Mouse (Mus musculus) hindbrain, embryonic 10.5 days (tissue): ENCODE data around the gene Nus1. TPM values are rescaled to one million over a fixed set of nuclear protein-coding genes. Genes with fewer than 3 reads are reported as not detected.
A peak's percentile ranks its signal among the peaks of the same experiment; 100 is the strongest.

Source experiments
- DNase-seq: peaks from one replicate; pipeline ENCODE4 v3.0.0-alpha.2; 2017; ENCODE audit warnings: low spot score
- H3K27ac ChIP-seq: fragments of 300-500 bp; sonication (generic); 2 replicates; pipeline ENCODE4 v1.5.1; 2016; ENCODE audit warnings: mild to moderate bottlenecking, moderate library complexity
- H3K27me3 ChIP-seq: fragments of 300-500 bp; sonication (generic); 2 replicates; pipeline ENCODE4 v1.6.1; 2016; ENCODE audit warnings: mild to moderate bottlenecking; ENCODE audit not compliant: poor library complexity, insufficient read depth, severe bottlenecking
- H3K36me3 ChIP-seq: fragments of 300-500 bp; sonication (generic); 2 replicates; pipeline ENCODE4 v1.6.1; 2016; ENCODE audit warnings: mild to moderate bottlenecking, moderate library complexity
- H3K4me1 ChIP-seq: fragments of 300-500 bp; sonication (generic); replicated peaks from 2 replicates; pipeline ENCODE4 v1.6.1; 2016; ENCODE audit warnings: mild to moderate bottlenecking
- H3K4me3 ChIP-seq: fragments of 300-500 bp; sonication (generic); 2 replicates; pipeline ENCODE4 v1.5.1; 2016; ENCODE audit warnings: mild to moderate bottlenecking, moderate library complexity
- H3K9me3 ChIP-seq: fragments of 300-500 bp; sonication (generic); 2 replicates; pipeline ENCODE4 v1.6.1; 2016; ENCODE audit warnings: mild to moderate bottlenecking, moderate library complexity
- WGBS: fragments of 180-500 bp; shearing (Covaris S2); methylation state at CpG from one replicate; pipeline ENCODE4 v1.1.7; 2016; 5-methylcytosine and 5-hydroxymethylcytosine counted together
- polyA plus RNA-seq: library from polyadenylated mRNA; unstranded; fragments of >200 nt; fragmentation: Nextera tagmentation; extraction: Ambion mirVana; gene quantifications from 2 replicates; pipeline ENCODE4 v1.2.1, GENCODE M21; 2016

Nus1 gene
- polyA plus RNA-seq, 1 experiment from 2014 or later: 11.0 TPM

DNA sequence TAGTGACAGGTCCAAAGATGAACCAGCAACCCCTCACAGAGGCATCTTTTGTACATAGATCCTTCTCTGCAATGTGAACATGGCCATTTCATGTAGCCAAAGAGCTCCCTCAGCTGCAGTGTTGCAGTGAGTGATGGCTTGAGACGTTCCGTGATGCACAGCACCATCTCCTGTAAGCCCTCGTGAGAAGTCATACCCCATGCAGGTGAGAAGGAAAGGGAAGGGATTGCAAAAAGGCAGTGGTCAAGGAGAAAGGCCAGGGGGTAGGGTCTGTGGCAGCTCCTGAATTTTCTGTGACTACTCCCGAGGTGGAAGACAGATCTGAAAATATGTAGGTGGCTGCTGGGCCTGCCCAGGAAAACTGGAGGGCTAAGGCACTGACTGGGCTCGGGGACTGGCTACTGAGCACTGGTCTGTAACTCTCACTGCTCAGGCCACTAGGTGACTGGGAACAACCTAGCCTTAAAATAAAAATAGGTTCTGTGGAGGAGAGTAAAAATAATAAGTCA, 28.4 kb upstream of the Nus1 start, which contains the start of gene Nepn:
Gene Nepn (plus strand): TSS at position 51 of the 509 bp plus-strand sequence.
- Histone ChIP-seq H3K27me3 (no peaks in the 10 kb centered on the region), H3K4me1 (no peaks in the 10 kb centered on the region), H3K36me3 (no peaks in the 10 kb centered on the region), H3K27ac (no peak within 1 kb of the TSS), H3K9me3 (no peaks in the 10 kb centered on the region), H3K4me3 (no peak within 1 kb of the TSS)
- no peak for DNase-seq
- 76% methylated on average over 5 of the region's 5 CpGs for WGBS

DNA sequence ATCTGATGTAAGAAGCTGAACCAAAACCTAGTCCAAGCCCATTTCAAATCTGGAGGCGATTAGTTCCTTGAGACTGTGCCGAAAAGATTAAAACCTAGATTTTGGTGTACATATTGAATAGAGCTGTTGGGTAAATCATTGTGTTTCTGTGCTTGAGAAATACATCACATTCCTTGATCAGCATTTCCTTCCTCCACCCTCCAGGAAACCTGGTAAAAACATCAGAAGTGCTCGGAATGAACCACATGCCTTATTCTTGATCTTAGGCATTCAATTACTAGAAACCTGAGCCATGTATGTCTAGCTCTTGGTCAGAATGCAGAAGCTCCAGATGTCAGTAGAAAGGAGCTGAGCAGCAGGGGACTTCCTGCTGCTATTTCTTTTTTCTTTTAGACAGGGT, 27.9 kb upstream of the Nus1 start:
- Histone ChIP-seq H3K4me3 (no peak overlapping the region), H3K9me3 (no peaks in the 10 kb centered on the region), H3K36me3 (no peaks in the 10 kb centered on the region), H3K27ac (no peak overlapping the region), H3K4me1 (no peaks in the 10 kb centered on the region), H3K27me3 (no peaks in the 10 kb centered on the region)
- no peak for DNase-seq
- 74% methylated on average over 3 of the region's 3 CpGs for WGBS

DNA sequence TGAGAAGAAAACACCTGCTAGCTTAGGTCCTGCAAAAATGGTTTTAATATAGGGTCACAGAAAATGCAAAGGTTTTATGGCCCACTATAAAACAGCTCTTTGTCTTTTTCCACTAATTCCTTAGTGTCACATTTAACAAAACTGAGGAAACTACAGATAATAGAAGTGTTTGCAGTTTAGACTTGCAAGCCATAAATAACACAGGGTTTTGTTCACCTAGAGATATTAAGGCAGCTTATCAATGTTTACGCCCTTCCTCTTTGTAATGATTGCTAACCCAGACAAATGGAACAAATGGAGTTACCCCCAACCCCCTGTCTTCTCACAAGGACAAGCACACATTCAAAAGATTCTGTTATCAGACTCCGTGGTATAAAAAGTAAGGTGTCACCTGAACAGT, 26.1 kb upstream of the Nus1 start:
- H3K4me1 ChIP-seq: no peaks in the 10 kb centered on the region
- no peak overlapping the region for H3K27ac ChIP-seq
- H3K36me3 ChIP-seq: no peaks in the 10 kb centered on the region
- no peaks in the 10 kb centered on the region for H3K9me3 ChIP-seq
- H3K27me3 ChIP-seq: no peaks in the 10 kb centered on the region
- WGBS: 79% methylated on average over 2 of the region's 2 CpGs
- H3K4me3 ChIP-seq: no peak overlapping the region
- DNase-seq: no peak

DNA sequence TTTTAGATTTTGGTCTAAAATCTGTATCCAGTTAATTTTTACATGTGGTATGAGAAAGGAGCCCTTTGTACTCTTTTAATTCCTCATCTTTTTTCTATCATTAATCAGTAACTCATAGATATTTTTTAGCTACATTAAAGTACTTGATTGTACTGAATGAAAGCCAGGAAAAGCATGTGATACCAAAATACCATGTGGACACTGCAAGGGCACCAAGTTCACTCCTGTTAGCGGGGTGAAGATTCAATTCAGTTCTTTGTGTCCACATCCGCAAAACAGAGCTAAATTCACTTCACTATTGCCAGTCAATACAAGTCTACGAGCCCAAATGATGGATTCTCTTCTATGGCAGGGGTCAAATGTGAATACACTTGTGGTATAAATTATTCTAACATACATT, 20.7 kb upstream of the Nus1 start:
- Histone ChIP-seq H3K4me3 (no peak overlapping the region), H3K4me1 (no peaks in the 10 kb centered on the region), H3K27me3 (no peaks in the 10 kb centered on the region), H3K27ac (no peak overlapping the region), H3K9me3 (no peaks in the 10 kb centered on the region), H3K36me3 (no peaks in the 10 kb centered on the region)
- DNase-seq: no peak
- WGBS: 87% methylated on average over 3 of the region's 3 CpGs

DNA sequence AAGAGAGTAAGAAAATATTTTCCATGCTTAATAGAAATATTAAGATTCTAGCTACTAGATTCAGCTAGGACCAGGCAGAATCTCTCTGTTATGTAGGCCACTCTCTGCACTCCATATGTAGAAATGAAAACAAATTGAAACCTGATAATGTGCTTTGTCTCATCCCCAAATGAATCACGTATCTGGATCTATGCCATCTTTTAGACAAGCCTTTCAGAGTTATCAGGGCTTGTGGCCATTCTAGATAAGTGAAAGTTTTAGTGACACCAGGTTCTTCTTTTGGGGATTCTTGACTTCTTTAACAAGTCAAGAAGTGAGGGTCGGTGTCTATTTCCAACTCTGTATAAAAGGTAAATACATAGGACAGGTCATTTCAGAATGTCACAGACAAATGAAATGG, 18.6 kb upstream of the Nus1 start:
- Histone ChIP-seq H3K27ac (no peak overlapping the region), H3K4me1 (no peaks in the 10 kb centered on the region), H3K4me3 (no peak overlapping the region), H3K36me3 (no peaks in the 10 kb centered on the region), H3K27me3 (no peaks in the 10 kb centered on the region), H3K9me3 (no peaks in the 10 kb centered on the region)
- 88% methylated on average over 2 of the region's 2 CpGs for WGBS
- no peak for DNase-seq

DNA sequence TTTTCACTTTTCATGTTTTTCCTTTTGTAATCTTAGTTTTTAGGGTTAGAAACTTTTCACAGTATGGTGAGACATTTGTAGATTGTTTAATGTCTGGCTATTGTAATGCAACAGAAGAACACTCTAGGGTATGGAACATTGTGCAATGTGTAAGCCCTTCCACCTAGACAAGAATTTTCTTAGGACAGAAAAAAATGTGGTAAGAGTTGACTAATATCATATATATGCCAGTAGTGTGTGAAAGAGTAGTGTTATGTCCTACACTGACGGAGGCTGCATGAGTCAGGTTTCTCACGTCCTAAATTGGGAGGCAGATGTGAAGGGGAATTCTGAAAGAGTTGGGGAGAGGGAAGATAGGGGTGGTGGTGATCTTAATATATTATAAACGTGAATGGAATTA, 17.6 kb upstream of the Nus1 start:
- Histone ChIP-seq H3K36me3 (no peaks in the 10 kb centered on the region), H3K27ac (no peak overlapping the region), H3K9me3 (no peaks in the 10 kb centered on the region), H3K4me1 (no peaks in the 10 kb centered on the region), H3K4me3 (no peak overlapping the region), H3K27me3 (no peaks in the 10 kb centered on the region)
- WGBS: 69% methylated on average over 3 of the region's 3 CpGs
- no peak for DNase-seq

DNA sequence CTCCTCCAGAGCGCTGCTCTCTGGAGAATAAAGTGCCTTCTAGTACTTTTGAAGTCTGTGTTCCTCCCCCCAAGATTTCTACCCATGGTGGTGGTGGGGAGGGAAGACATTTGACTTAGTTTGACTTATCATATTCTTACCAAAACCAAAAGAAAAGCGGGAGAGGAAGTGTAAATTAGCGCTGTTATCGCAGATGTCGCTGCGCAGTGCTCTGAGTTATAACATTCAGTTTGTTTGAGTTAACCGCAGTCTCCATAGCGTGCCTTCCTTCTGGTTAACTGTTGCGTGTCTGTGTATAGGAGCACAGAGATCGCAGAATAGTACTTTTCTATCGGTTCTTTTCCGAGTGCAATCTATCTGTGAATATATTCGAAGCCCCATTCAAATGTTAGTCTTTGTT, 12.2 kb upstream of the Nus1 start:
- H3K4me3 ChIP-seq: no peak overlapping the region
- H3K4me1 ChIP-seq: no peaks in the 10 kb centered on the region
- no peak overlapping the region for H3K27ac ChIP-seq
- no peaks in the 10 kb centered on the region for H3K36me3 ChIP-seq
- no peaks in the 10 kb centered on the region for H3K9me3 ChIP-seq
- H3K27me3 ChIP-seq: no peaks in the 10 kb centered on the region
- DNase-seq: no peak
- 92% methylated on average over 13 of the region's 13 CpGs for WGBS

DNA sequence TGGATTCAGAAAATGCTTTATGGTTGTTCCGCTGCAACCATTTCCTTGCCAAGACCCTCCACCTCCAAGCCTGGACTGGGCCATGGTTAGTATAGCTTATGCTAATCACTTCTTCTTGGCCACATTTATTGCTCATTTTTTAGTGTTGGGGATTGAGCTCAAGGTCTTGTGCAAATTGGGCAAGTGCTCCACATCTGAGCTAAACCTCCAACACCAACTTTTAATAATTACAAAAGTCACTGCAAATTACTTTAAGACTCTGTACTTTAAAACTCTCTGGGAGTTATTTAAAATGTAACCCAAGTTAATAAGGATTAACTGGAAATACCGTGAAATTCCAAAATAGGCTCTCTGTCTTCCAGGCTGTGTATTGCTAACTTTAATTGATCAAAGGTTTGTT, 9.8 kb upstream of the Nus1 start:
- 94% methylated on average over 2 of the region's 2 CpGs for WGBS
- Histone ChIP-seq H3K27me3 (no peaks in the 10 kb centered on the region), H3K27ac (no peak overlapping the region), H3K36me3 (no peaks in the 10 kb centered on the region), H3K9me3 (no peaks in the 10 kb centered on the region), H3K4me3 (no peak overlapping the region), H3K4me1 (no peaks in the 10 kb centered on the region)
- DNase-seq: no peak

DNA sequence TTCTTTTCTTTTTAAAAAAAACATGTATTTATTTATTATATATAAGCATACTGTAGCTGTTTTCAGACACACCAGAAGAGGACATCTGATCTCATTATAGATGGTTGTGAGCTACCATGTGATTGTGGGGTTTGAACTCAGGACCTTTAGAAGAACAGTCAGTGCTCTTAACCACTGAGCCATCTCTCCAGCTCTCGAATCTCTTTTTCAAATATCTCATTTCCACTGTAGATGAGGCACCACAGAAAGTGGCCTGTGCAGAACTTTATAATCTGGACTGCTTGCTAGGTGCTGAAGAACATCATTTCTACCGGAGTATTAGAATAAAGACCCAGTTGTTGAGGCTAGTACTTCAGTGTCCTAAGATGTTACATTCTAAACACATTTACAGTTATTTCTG, 2.3 kb upstream of the Nus1 start:
- Histone ChIP-seq H3K36me3 (no peaks in the 10 kb centered on the region), H3K4me1 (peaks cover 17% of the 10 kb centered on the region), H3K27me3 (no peaks in the 10 kb centered on the region), H3K9me3 (no peaks in the 10 kb centered on the region), H3K4me3 (no peak overlapping the region), H3K27ac (no peak overlapping the region)
- WGBS: 86% methylated on average over 2 of the region's 2 CpGs
- DNase-seq: no peak

DNA sequence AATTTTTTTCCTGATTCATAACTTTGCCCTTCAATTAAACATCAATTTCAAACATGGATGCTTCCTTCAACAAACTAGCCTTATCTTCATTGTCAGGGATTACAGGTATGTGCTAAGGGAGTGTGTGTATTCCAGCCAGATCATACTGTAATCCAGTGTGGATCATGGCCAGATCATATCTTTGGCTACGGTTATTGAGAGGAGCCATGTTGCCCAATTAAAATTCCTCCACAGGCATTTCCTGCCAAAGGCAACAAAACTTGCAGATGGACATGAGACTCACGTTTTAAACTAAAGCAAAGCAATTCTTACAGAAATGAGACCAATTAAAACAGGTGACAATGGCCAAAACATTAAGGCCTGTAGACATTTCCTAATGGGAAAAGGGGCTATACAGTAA, 889 bp upstream of the Nus1 start:
- Histone ChIP-seq H3K36me3 (peaks cover 7% of the 10 kb centered on the region; the same call in 1 of the 2 replicates), H3K4me3 (peak overlapping the region; percentile 93), H3K4me1 (peaks cover 17% of the 10 kb centered on the region), H3K27ac (peak overlapping the region; percentile 96; the same call in 1 of the 2 replicates), H3K9me3 (no peaks in the 10 kb centered on the region), H3K27me3 (no peaks in the 10 kb centered on the region)
- WGBS: 84% methylated on average over 2 of the region's 2 CpGs
- DNase-seq: no peak

DNA sequence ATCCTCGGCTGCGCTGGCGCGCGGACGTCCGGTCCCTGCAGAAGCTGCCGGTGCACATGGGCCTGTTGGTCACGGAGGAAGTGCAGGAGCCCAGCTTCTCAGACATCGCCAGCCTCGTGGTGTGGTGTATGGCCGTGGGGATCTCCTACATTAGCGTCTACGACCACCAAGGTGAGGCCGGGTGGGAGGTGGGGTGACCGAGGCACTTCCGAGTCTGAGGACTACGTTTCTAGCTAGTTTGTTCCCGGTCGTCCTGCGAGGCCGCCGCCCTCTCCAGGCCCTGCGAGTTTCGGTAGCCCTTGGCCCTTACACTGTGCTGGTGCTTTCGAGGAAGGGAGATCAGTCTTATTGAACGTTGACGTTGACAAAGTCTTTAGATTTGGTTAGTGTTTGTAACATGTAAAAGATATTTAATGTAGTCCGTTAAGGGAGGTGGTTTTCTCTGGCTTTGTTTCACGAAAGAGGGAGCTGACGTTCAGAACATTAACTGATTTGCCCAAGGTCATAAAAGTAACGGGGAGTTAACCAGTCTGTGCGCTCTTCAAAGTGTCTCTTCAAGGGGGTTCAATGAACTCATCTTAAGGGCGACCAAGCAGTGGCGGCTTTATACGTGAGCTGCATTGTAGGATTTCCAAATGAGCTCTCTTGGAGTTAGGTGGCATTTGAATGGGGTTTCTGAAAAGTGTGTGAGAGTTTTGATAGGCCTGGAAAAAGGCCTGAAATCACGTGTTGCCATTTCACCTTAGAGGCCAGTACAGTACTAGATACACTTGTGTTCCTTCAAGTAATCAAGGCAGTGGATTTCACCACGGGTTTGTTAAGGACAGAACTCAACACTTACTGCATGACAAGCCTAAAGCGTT, 882 bp downstream of the Nus1 start:
- 3% methylated on average over 39 of the region's 39 CpGs for WGBS
- no peaks in the 10 kb centered on the region for H3K9me3 ChIP-seq
- peak overlapping the region; percentile 96 for H3K27ac ChIP-seq
- peak overlapping the region; percentile 93 for H3K4me3 ChIP-seq
- no peaks in the 10 kb centered on the region for H3K27me3 ChIP-seq
- peaks cover 17% of the 10 kb centered on the region for H3K4me1 ChIP-seq
- peak; percentile 15 for DNase-seq
- H3K36me3 ChIP-seq: peaks cover 7% of the 10 kb centered on the region; the same call in 1 of the 2 replicates

DNA sequence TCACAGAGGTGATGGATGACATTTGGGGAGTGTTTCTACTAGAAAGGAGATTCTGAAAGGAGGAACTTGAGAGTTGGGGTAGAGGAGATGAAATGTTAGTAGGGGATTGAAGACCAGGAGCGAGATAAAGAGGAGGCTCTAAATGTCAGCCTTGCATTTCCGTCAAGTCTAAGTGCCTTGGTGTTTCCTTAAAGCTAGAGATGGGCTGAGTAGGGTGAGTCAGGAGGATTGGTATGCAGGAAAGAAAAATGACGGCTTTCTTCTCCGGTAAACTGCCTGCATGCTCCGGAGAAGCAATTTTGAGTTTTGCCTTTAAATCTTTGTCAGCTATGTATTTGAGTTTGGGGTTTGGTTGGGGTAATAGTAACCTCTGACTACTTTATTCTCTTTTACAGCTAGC, 1.6 kb downstream of the Nus1 start:
- H3K9me3 ChIP-seq: no peaks in the 10 kb centered on the region
- H3K27me3 ChIP-seq: no peaks in the 10 kb centered on the region
- H3K4me3 ChIP-seq: peak overlapping the region; percentile 93
- 77% methylated on average over 5 of the region's 5 CpGs for WGBS
- H3K36me3 ChIP-seq: peaks cover 7% of the 10 kb centered on the region; the same call in 1 of the 2 replicates
- H3K27ac ChIP-seq: peak overlapping the region; percentile 96; the same call in 1 of the 2 replicates
- H3K4me1 ChIP-seq: peaks cover 17% of the 10 kb centered on the region
- DNase-seq: no peak

DNA sequence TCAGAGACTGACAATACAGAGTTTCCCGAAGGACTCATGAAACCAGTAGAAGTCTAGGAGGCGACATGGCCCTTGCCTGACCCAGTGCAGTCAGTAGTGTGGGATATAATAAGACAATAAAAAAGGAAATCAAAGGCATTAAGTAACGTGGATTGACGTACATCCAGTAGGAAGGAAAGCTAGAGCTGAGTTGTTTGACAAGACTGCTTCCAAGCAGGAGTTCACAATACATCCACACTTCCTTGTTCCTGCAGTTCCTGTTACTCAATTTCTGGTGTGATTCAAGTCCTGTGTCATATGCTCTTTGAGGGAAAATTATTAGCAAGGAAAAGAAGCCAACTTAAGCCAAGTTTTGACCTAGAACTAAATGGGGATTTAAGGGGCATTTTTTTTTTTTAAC, 2.1 kb downstream of the Nus1 start:
- no peak for DNase-seq
- H3K4me3 ChIP-seq: peak overlapping the region; percentile 93
- WGBS: 87% methylated on average over 4 of the region's 4 CpGs
- no peaks in the 10 kb centered on the region for H3K9me3 ChIP-seq
- H3K27me3 ChIP-seq: no peaks in the 10 kb centered on the region
- H3K4me1 ChIP-seq: peaks cover 17% of the 10 kb centered on the region
- H3K27ac ChIP-seq: no peak overlapping the region
- H3K36me3 ChIP-seq: peaks cover 7% of the 10 kb centered on the region; the same call in 1 of the 2 replicates
